Mouse (Mus musculus) layer of hippocampus, postnatal 14 days (tissue): ENCODE measurements at regions not wholly inside any gene's neighbourhood (a gene's known extent, or its start where the extent isn't known, plus 50 kb on each side); places are given as distances from the start of the nearest gene placed in this dataset.

Experiments used
- DNase-seq, 2 experiments: peaks; one replicate each; pipeline ENCODE4 v3.0.0; 2021 to 2022; ENCODE audit warnings: low spot score in 2 of 2, mixed read lengths in 1 of 2

- DNase-seq: peak in 1 of 2 experiments; percentile 14
Measured at GRCm38 (mm10) chr7:70118971-70119370, 247.6 kb downstream of the Nr2f2 start.

- DNase-seq: peak; percentile 39 to 48
Measured at GRCm38 (mm10) chr7:70117930-70118922, 248.3 kb downstream of the Nr2f2 start.

GRCm38 (mm10) chr7:70109013-70109412 is 257.5 kb downstream of the Nr2f2 start:
- no peak for DNase-seq

GRCm38 (mm10) chr7:70105024-70105423 is 261.5 kb downstream of the Nr2f2 start:
- no peak for DNase-seq

GRCm38 (mm10) chr7:70104486-70104885 is 262.0 kb downstream of the Nr2f2 start:
- DNase-seq: peak; percentile 13 to 25

- no peak for DNase-seq
Measured at GRCm38 (mm10) chr7:70103680-70104079, 262.9 kb downstream of the Nr2f2 start.

- no peak for DNase-seq
Measured at GRCm38 (mm10) chr7:70099001-70099400, 267.5 kb downstream of the Nr2f2 start.

- DNase-seq: no peak
Measured at GRCm38 (mm10) chr7:70093916-70094784, 272.4 kb downstream of the Nr2f2 start.

GRCm38 (mm10) chr7:70092089-70092488 is 274.4 kb downstream of the Nr2f2 start:
- no peak for DNase-seq

- no peak for DNase-seq
Measured at GRCm38 (mm10) chr7:70089121-70089520, 277.4 kb downstream of the Nr2f2 start.

- DNase-seq: no peak
Measured at GRCm38 (mm10) chr7:70069662-70070061, 296.9 kb downstream of the Nr2f2 start.

GRCm38 (mm10) chr7:70067828-70068719 is 298.5 kb downstream of the Nr2f2 start:
- DNase-seq: no peak

GRCm38 (mm10) chr7:70067071-70067470 is 299.5 kb downstream of the Nr2f2 start:
- DNase-seq: no peak

GRCm38 (mm10) chr7:70066448-70066847 is 300.1 kb downstream of the Nr2f2 start:
- DNase-seq: no peak

- DNase-seq: peak; percentile 43 to 53
Measured at GRCm38 (mm10) chr7:70065471-70066130, 300.9 kb downstream of the Nr2f2 start.

- no peak for DNase-seq
Measured at GRCm38 (mm10) chr7:70047415-70047753, 319.2 kb downstream of the Nr2f2 start.

GRCm38 (mm10) chr7:70046691-70047414 is 319.7 kb downstream of the Nr2f2 start:
- peak in 1 of 2 experiments; percentile 18 for DNase-seq

- no peak for DNase-seq
Measured at GRCm38 (mm10) chr7:70037011-70037410, 329.5 kb downstream of the Nr2f2 start.

GRCm38 (mm10) chr7:70032857-70033256 is 333.7 kb downstream of the Nr2f2 start:
- DNase-seq: no peak

- DNase-seq: no peak
Measured at GRCm38 (mm10) chr7:70029311-70029710, 337.2 kb downstream of the Nr2f2 start.
